Mouse (Mus musculus) adipocyte (in vitro differentiated cells): ENCODE results near the gene Cnpy4.

Experiments
- DNase-seq: peaks from one replicate; pipeline ENCODE4 v3.0.0-alpha.2; 2016; ENCODE audit warnings: low spot score

Gene Cnpy4

GRCm38 (mm10) chr5:138186950-138187638, at the start of gene Cnpy4, which contains the start of gene Taf6:
Cnpy4 (plus strand) TSS chr5:138187485.
Taf6 (minus strand) TSS chr5:138187451.
- peak; percentile 97 for DNase-seq

GRCm38 (mm10) chr5:138137935-138138549, 49.2 kb upstream of the Cnpy4 start:
- peak; percentile 75 for DNase-seq

- DNase-seq: no peak
These were observed 48.7 kb upstream of the Cnpy4 start for GRCm38 (mm10) chr5:138138585-138138984.

GRCm38 (mm10) chr5:138154390-138154789, 32.9 kb upstream of the Cnpy4 start:
- DNase-seq: no peak

- peak; percentile 98 for DNase-seq
These were observed 31.8 kb upstream of the Cnpy4 start, which contains the start of gene Zfp113 for GRCm38 (mm10) chr5:138155443-138155976. Zfp113 (minus strand) TSS chr5:138155744.

GRCm38 (mm10) chr5:138160224-138160762, 27.0 kb upstream of the Cnpy4 start:
- no peak for DNase-seq

GRCm38 (mm10) chr5:138160842-138161665, 26.2 kb upstream of the Cnpy4 start, which contains the start of gene Cops6:
Cops6 (plus strand) TSS chr5:138161071.
- DNase-seq: peak; percentile 96

GRCm38 (mm10) chr5:138163046-138163445, 24.2 kb upstream of the Cnpy4 start:
- DNase-seq: no peak

GRCm38 (mm10) chr5:138163610-138164009, 23.7 kb upstream of the Cnpy4 start:
- DNase-seq: no peak

- DNase-seq: no peak
These were observed 21.7 kb upstream of the Cnpy4 start for GRCm38 (mm10) chr5:138165594-138165993.

- DNase-seq: peak; percentile 99
These were observed 16.2 kb upstream of the Cnpy4 start for GRCm38 (mm10) chr5:138170936-138171561.

GRCm38 (mm10) chr5:138171695-138172491, 15.4 kb upstream of the Cnpy4 start, which contains the start of the genes Ap4m1 and Mcm7:
Ap4m1 (plus strand) TSS chr5:138172002.
Mcm7 (minus strand) TSS chr5:138172422.
- peak; percentile 100 for DNase-seq

- DNase-seq: peak; percentile 79
These were observed 14.1 kb upstream of the Cnpy4 start for GRCm38 (mm10) chr5:138173217-138173616.

- peak; percentile 91 for DNase-seq
These were observed 499 bp downstream of the Cnpy4 start for GRCm38 (mm10) chr5:138187661-138188306.

GRCm38 (mm10) chr5:138193771-138194727, 6.8 kb downstream of the Cnpy4 start, which contains the start of gene Mblac1:
Mblac1 (plus strand) TSS chr5:138194314.
- peak; percentile 87 for DNase-seq

GRCm38 (mm10) chr5:138194755-138195345, 7.6 kb downstream of the Cnpy4 start:
- no peak for DNase-seq

GRCm38 (mm10) chr5:138195463-138195862, 8.2 kb downstream of the Cnpy4 start:
- no peak for DNase-seq

- DNase-seq: peak; percentile 70
These were observed 12.3 kb downstream of the Cnpy4 start for GRCm38 (mm10) chr5:138199576-138199975.
